Mouse (Mus musculus) lung, postnatal 36 days (tissue): ENCODE results near the gene Zfp715.

ENCODE experiments used
- DNase-seq: peaks from one replicate; pipeline ENCODE4 v3.0.0; 2022; ENCODE audit warnings: mixed read lengths

Zfp715 gene

GRCm38 (mm10) chr7:43313013-43313428 is at the start of gene Zfp715:
Gene Zfp715, minus strand, starts transcription at chr7:43313294.
- peak; percentile 97 for DNase-seq

- no peak for DNase-seq
Observed at GRCm38 (mm10) chr7:43362021-43362420, 48.9 kb upstream of the Zfp715 start.

DNA sequence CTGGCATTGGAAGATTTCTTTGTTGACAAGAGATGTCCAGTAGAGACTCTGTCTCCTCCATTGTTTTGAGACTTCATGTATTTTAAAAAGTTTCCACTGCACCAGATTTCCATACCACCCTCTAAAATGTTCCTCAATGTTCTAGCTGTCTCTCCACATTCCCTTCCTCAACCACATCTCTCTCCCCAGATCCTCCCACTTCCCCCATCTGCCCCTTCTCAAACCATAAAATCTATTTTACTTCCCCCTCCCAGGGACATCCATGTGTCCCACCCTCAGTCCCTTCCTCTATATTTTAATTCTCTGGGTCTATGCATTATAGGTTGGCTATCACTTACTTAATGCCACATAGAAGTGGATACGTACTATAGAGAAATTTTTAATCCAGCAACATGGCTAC is 48.3 kb upstream of the Zfp715 start:
- no peak for DNase-seq

DNA sequence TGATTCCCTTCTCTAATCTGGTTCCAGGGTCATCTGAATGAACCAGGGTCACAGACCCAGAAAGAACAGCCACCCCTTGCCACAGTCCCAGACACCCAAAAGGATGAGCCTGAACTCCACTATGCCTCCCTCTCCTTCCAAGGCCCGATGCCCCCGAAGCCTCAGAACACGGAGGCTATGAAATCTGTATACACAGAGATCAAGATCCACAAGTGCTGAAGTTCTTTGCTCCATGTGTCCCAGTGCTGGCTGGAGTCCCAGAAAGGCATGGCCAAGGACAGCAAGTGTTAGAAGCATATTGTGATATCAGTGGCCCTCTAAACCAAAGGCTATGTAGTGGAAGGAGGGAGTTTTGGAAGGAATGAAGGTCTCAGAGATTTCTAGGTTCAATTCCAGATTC is 45.5 kb upstream of the Zfp715 start:
- no peak for DNase-seq

GRCm38 (mm10) chr7:43354893-43355835 is 42.1 kb upstream of the Zfp715 start:
- no peak for DNase-seq

GRCm38 (mm10) chr7:43353758-43354157 is 40.7 kb upstream of the Zfp715 start:
- DNase-seq: no peak

GRCm38 (mm10) chr7:43353118-43353517 is 40.0 kb upstream of the Zfp715 start:
- peak; percentile 67 for DNase-seq

- DNase-seq: peak; percentile 24
Observed at GRCm38 (mm10) chr7:43351154-43351553, 38.1 kb upstream of the Zfp715 start, which contains the start of gene Siglecf. Gene Siglecf, plus strand, starts transcription at chr7:43351341.

- peak; percentile 52 for DNase-seq
Observed at GRCm38 (mm10) chr7:43349623-43350022, 36.5 kb upstream of the Zfp715 start.

- DNase-seq: no peak
Observed at GRCm38 (mm10) chr7:43346571-43346970, 33.5 kb upstream of the Zfp715 start.

DNA sequence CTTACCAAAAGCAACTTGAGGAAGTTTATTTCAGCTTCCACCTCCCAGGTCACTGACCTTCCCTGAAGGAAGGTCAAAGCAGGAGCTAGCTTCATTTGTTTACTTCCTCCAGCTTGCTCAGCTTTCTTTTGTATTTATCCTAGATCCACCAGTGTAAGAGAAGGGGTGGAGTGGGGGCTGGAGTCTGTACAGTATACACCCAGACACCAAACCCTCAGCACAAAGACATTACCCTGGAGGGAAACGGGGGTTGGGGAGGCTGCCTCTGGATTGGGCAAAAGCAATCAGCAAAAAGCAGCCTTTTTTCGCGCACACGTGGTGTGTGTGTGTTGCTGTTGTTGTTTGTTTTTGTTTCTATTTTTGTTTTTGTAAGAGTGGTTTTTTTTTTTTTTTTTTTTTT is 33.1 kb upstream of the Zfp715 start:
- no peak for DNase-seq

DNA sequence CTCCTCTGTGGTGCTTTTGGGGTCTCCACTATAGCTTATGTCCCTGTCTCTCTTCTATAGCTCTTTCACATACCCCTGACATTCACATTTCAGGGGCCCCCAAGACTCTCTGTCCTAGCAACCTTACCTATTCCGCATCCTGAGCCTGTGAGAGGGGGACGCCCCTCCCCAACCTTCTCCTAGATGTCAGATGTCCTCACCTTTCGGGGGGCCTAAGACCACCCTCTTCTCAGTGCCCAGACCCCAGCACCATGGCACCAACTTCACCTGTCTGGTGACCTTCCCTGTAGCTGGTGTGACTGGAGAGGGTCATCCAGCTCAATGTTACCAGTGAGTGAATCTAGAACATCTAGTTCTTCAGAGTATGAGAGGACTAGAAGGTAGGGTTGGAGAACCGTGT is 31.4 kb upstream of the Zfp715 start:
- DNase-seq: no peak

DNA sequence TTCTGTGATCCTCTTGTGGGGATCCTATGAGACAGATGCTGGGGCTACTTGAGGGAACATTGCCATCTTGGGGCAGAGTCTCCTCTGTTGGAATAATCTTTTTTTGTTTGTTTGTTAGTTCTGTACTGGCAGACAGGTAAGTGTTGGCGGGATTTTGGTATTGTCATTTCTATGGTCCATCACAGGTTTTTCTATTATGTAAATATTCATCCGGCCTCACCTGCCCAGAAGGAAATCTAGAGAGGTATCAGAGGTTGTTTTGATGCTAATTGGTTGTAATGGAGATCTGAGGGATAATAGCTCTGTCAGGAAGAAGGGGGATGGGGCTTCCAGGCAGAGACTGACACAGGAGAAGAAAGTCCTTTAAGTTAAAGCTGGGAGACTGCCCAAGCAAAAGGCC is 30.9 kb upstream of the Zfp715 start:
- no peak for DNase-seq

DNA sequence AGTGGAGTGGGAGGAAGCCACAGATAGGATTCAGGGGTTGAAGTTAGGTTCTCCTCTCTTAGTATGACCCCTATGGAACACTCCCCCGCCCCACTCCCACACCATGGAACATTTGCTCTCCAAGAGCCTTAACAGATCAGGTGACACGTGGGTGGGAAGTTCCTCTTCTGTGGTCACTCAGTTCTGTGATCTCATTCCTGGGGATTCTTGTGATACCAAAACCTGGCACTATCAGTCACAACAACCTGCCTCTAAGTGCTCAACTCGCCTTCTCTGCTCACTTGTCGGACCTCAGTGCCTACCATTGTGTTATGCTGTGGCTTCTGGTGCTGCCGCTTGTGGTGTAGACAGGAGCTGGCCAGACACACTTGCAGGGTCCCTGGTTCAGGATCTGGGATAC is 30.1 kb upstream of the Zfp715 start:
- peak; percentile 58 for DNase-seq

GRCm38 (mm10) chr7:43340771-43341170 is 27.7 kb upstream of the Zfp715 start:
- no peak for DNase-seq

- no peak for DNase-seq
Observed at GRCm38 (mm10) chr7:43333899-43334298, 20.8 kb upstream of the Zfp715 start.

GRCm38 (mm10) chr7:43333203-43333602 is 20.1 kb upstream of the Zfp715 start:
- peak; percentile 53 for DNase-seq

DNA sequence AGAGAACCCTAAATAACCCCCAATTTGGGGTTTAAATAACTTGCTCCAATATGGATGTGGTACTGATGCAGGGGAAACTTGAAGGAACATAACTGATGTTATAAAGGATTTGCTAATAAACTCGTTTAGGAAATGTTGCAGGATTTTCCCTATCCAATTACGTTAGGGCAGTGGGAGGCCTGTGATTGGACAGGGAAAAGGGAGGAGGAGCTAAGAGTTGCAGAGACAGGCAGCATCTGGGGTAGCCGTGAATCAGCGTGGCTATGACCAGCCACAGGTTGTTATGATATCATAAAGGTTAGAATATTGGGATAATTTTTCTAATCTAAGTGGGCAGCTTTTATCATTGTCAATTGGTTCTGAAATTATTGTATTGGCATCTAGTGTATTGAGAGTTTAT is 15.0 kb upstream of the Zfp715 start:
- DNase-seq: no peak

- DNase-seq: no peak
Observed at GRCm38 (mm10) chr7:43326223-43326780, 13.2 kb upstream of the Zfp715 start.

GRCm38 (mm10) chr7:43312386-43313012 is 595 bp downstream of the Zfp715 start:
- peak; percentile 64 for DNase-seq

DNA sequence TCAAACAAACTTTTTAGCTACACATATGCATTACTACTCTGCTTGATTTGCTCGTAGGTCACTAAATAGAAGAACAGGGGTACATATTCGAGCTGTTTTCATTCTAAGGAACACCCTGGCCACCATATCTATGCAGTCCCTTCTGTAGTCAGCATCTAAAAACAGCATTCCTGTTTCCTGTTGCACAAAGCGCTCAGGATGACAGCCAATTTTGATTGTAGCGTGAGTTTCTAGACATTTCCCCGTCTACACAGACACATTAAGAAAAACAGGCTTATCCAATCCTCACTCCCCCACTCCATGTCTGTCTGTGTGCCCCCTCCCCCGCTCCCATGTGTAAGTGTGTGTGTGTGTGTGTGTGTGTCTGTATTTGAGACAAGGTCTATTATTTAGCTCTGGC is 1.5 kb downstream of the Zfp715 start:
- peak; percentile 31 for DNase-seq

- peak; percentile 12 for DNase-seq
Observed at GRCm38 (mm10) chr7:43309069-43309468, 4.0 kb downstream of the Zfp715 start.

- peak; percentile 59 for DNase-seq
Observed at GRCm38 (mm10) chr7:43305235-43305634, 7.9 kb downstream of the Zfp715 start.

DNA sequence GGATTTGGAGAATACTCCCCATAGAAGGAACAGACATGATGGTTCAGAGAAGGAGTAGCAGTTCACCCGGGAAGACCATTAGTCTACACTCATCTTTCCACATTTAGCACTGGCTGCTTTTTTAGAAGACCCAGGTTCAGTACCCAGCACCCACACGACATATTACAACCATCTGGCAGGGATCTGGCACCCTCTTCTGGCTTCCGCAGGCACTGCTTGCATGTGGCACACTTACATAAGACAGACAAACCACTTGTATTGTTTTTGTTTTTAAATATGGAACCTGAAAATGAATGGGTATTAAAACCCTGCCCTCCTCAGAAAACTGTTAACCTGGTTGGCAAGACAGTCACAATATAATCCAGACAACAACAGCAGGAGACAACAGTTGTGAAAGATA is 21.6 kb downstream of the Zfp715 start:
- no peak for DNase-seq
